Mouse (Mus musculus): ENCODE data around the gene Serinc4. TPM values are rescaled to one million over a fixed set of nuclear protein-coding genes. Genes with fewer than 3 reads are reported as not detected.

The Serinc4 gene
- total RNA-seq, 1 experiment from 2014 or later: not detected

DNA sequence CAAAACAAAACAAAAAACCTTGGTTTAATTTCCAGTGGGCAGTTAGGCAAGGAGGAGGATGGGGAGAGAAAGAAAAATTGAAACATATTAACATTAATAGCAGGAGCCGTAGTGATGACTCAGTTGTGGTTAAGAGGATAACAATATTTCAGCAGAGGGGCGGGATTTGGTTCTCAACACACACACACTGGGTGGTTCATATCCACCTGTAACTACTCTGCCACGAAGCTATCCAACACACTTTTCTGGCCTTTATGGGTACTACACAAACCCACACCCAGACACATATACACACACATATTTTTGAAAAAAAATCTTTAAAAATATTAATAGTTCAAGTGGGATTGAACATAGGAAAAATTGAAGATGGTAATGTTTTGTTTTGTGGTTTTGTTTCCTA is 9.6 kb downstream of the Serinc4 start:
- no peak for DNase-seq

- DNase-seq: peak; percentile 21
Measured at GRCm38 (mm10) chr2:121446506-121446905, 10.1 kb downstream of the Serinc4 start.

GRCm38 (mm10) chr2:121445117-121445516 is 11.5 kb downstream of the Serinc4 start:
- no peak for DNase-seq

GRCm38 (mm10) chr2:121444178-121444577 is 12.4 kb downstream of the Serinc4 start, which contains the start of gene Ell3:
Ell3 (minus strand) TSS chr2:121444278.
- DNase-seq: no peak

DNA sequence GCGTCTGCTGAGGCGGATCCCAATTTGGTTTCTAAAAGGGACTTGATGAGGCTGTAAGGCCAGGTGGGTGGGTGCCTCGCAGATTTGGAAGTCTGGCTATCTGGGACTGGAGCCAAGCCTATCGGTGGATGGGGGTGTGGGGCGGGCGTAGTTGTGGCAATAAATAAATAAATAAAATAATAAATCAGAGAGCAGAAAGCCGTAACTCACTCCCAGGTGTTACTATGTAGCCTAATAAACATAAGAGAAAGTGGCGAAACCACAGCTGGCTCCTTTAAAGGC is 13.6 kb downstream of the Serinc4 start:
- DNase-seq: no peak

DNA sequence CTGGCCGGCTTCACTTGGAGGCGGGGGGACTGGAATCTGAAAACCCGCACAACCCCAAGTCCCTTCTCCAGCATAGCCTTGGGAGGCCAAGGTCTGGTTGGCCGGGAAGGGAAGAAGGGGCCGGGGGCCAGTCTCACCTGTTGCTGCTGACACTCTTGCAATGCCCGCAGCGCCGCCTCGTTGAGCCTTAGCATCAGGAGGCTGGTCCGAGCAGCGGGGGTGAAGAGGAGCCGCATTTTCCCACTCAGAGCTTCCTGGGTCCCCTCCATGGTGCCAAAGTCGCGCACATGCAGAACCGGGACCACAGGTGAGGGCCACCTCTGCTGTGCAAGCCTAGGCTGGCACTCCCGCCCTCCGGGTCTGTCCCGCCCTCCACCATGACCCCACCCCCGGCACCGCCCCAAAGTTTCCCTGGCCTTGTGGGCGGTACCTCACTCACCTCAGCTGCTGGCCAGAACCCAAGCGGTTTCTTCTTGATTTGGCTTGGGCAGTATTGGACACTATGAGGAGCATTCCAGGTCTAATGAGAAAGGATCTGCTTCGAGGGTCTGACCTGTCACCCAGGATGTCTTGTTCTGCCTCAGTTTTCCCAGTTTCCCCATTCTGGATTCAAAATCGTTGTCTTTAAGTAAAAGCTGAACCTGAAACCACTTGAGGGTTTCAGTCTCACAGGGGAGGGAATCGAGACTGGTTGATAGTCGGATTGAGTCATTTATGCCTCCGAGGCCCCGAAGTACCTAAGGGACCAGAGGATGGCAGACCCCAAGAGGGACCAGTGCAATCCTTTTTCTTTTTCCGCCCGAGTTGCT is 14.1 kb downstream of the Serinc4 start:
- DNase-seq: peak; percentile 86

DNA sequence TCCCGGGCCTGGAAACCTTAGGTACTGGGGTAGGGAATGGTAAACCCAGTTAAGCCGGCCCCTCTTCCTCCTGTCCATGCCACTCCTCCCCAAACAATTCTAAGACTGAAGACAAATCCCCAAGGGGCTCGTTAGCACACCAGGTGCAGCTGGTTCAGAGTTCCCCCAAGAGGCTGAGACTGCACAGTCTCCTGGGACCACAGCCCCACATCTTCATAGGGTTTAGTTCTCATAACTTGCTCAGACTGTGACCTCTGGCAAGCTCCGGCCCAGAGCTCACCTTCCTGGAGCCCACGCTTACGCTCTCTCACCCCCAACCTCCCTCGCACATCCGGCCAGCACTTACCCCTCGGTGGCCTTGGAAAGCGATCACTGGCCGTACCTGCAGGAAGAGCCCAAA is 14.8 kb downstream of the Serinc4 start:
- DNase-seq: peak; percentile 17

GRCm38 (mm10) chr2:121440834-121441605 is 15.6 kb downstream of the Serinc4 start:
- no peak for DNase-seq

DNA sequence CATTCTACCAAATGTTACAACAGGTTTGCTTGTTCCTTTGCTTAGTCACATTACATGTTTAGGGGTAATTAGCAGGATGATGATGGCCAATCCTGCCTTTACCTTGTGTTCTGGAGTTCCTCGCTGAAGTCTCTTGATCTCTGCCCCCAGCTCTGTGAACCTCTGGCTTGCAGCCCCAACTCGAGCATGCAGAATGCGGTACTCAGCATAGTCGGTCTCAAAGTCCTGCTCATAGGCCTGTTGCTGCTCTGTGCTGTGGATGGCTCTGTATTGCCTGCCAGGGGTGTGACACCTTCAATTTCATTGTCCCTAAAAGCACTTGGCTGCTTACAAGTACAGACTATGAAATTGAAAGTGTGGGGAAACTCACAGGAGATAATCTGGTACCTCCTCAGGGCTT is 16.8 kb downstream of the Serinc4 start:
- DNase-seq: no peak

GRCm38 (mm10) chr2:121434854-121435253 is 21.7 kb downstream of the Serinc4 start:
- DNase-seq: no peak

DNA sequence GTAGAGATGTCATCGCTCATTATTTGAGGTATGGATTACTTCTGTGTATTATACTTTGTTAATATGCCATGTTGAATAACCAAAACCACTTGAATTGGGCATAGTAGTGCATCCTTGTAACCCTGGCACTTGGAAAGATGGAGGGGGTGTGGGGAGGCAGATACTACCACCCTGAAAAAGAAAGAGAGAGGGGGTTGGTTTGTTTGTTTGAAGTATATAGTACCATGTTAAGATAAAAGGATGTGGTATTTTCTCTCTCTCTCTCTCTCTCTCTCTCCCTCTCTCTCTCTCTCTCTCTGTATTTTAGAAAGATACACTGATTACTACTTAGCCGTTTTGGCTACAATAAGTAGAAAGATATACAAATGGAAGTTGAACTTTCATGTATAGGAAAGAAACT is 30.7 kb downstream of the Serinc4 start:
- DNase-seq: no peak

GRCm38 (mm10) chr2:121423166-121423565 is 33.4 kb downstream of the Serinc4 start:
- no peak for DNase-seq

- DNase-seq: no peak
Measured at GRCm38 (mm10) chr2:121418476-121418875, 38.1 kb downstream of the Serinc4 start.

DNA sequence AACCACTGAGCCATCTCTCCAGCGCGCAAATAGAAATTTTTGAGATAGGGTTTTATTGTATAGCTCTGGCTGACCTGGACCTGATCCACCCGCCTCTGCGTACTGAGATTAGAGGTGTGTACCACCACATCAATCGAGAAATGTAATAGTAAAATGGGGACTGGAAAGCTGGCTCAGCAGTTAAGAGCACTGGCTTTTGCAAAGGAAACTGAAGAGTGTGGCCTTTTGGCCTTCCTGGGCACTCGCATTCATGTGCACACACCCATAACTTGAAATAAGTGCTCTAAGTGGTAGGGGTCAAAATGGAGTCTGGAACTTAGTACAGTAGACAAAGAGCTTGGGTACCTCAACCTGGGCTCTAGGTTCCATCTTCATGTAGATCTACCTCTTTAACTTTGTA is 40.2 kb downstream of the Serinc4 start:
- DNase-seq: no peak

DNA sequence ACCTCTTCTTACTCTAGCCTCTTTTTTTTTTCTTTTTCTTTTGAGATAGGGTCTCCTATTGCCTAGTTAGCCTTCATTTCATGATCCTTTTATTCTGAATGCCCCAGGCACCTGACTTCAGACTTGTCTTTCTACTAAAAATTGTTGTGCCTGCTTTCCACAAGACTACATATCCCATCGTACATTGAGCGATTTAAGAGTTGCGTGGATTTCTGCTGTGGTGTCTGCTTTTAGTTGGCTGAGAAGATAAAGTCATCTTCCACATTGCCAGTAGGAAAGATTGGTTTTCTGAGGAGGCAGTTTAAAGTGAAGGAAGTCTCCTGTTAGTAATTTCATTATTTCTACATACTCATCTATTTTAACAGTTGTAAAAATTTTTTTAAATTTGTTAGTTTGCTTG is 41.0 kb downstream of the Serinc4 start:
- no peak for DNase-seq

DNA sequence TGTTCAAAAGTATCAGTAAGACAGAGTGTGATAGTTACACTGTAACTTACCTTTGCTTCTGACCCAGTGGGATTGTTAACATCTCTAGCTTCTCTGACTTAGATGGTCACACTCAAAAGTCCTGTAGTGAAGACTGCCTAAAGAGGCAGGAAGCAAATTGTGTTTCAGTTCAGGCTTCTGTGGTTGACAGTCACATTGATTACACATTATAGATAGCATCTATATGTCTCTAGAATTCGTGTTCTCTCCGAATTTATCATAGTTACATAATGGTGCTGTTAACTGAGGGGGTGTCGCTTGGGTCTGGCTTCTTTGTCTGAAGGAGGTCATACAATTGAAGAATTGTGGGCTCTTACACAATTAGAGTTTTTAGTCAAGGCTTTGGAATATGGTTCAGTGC is 41.5 kb downstream of the Serinc4 start:
- DNase-seq: no peak

- peak; percentile 69 for DNase-seq
Measured at GRCm38 (mm10) chr2:121414139-121414685, 42.4 kb downstream of the Serinc4 start.

- DNase-seq: peak; percentile 98
Measured at GRCm38 (mm10) chr2:121413387-121414042, 43.1 kb downstream of the Serinc4 start, which contains the start of the genes Pdia3 and Catsper2. Pdia3 (plus strand) TSS chr2:121413775. Catsper2 (minus strand) TSS chr2:121413792.

GRCm38 (mm10) chr2:121412843-121413386 is 43.7 kb downstream of the Serinc4 start:
- DNase-seq: peak; percentile 64

GRCm38 (mm10) chr2:121408160-121408559 is 48.4 kb downstream of the Serinc4 start:
- DNase-seq: peak; percentile 56

- no peak for DNase-seq
Measured at GRCm38 (mm10) chr2:121403296-121403695, 53.3 kb downstream of the Serinc4 start.

DNA sequence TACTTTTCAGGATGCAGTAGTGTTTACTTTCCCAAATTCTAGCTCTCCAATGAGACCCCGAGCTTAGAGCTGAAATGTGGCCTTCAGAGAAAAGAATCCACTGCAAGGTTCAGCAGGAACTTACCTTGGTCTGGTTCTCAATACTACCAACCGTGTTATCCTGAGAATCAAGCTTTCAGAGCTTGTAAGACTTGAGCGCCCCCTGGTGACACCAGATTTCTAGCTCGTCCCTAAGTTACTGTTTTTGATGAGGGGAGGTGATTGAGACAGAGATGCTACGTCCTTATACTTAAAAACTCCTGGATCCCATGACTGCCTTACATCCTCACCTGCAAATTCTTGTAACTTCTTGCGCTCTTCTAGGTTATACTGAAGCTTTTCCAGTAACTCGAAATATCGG is 60.0 kb downstream of the Serinc4 start:
- peak; percentile 89 for DNase-seq
